Mouse (Mus musculus) forebrain, embryonic 10.5 days (tissue): ENCODE measurements at regions not wholly inside any gene's neighbourhood (a gene's known extent, or its start where the extent isn't known, plus 50 kb on each side); places are given as distances from the start of the nearest gene placed in this dataset.

ENCODE experiments used
- DNase-seq: peaks from one replicate; pipeline ENCODE4 v3.0.0-alpha.2; 2017; ENCODE audit warnings: low spot score; ENCODE audit errors: extremely low spot score
- H3K27ac ChIP-seq: fragments of 300-500 bp; sonication (generic); 2 replicates; pipeline ENCODE4 v1.5.1; 2016; ENCODE audit warnings: mild to moderate bottlenecking
- H3K27me3 ChIP-seq: fragments of 300-500 bp; sonication (generic); 2 replicates; pipeline ENCODE4 v1.6.1; 2016; ENCODE audit warnings: mild to moderate bottlenecking; ENCODE audit not compliant: poor library complexity, severe bottlenecking
- H3K36me3 ChIP-seq: fragments of 300-500 bp; sonication (generic); replicated peaks from 2 replicates; pipeline ENCODE4 v1.6.1; 2016; ENCODE audit warnings: mild to moderate bottlenecking, moderate library complexity
- H3K4me1 ChIP-seq: fragments of 300-500 bp; sonication (generic); 2 replicates; pipeline ENCODE4 v1.6.1; 2016
- H3K4me3 ChIP-seq: fragments of 300-500 bp; sonication (generic); 2 replicates; pipeline ENCODE4 v1.5.1; 2016; ENCODE audit warnings: mild to moderate bottlenecking, moderate library complexity
- H3K9me3 ChIP-seq: fragments of 300-500 bp; sonication (generic); 2 replicates; pipeline ENCODE4 v1.6.1; 2016; ENCODE audit warnings: mild to moderate bottlenecking, moderate library complexity
- WGBS: fragments of 180-500 bp; shearing (Covaris S2); methylation state at CpG from one replicate; pipeline ENCODE4 v1.1.7; 2016; 5-methylcytosine and 5-hydroxymethylcytosine counted together

- no peaks in the 10 kb centered on the region for H3K36me3 ChIP-seq
- H3K27ac ChIP-seq: no peak overlapping the region
- no peak for DNase-seq
- peaks cover 24% of the 10 kb centered on the region for H3K4me1 ChIP-seq
- H3K4me3 ChIP-seq: no peak overlapping the region
- peaks cover 7% of the 10 kb centered on the region for H3K9me3 ChIP-seq
- 93% methylated on average over 12 of the region's 12 CpGs for WGBS
- H3K27me3 ChIP-seq: peaks cover 53% of the 10 kb centered on the region
These were observed 108.9 kb downstream of the Gm9376 start for GRCm38 (mm10) chr14:118375641-118376040.

DNA sequence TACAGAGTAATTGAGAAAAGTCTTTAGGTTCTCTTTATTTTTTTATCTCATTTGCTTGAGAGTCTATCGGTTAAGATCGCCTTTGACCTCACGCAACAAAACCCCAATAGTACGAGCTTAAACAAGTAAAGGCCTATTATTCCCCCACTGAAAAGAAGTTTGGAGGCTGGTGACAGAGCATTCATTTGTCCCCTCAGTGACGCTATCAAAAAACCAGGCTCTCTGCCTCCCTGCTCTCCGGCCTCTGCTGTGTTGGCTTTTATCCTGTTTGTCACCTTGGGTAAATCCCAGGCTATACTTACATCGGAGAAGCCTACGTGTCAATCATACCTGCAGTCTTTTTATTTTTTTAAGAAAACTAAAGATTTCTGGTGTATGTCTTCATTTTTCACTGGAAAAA is 112.9 kb downstream of the Gm9376 start:
- no peak overlapping the region for H3K4me3 ChIP-seq
- no peak for DNase-seq
- WGBS: 42% methylated on average over 8 of the region's 8 CpGs
- no peaks in the 10 kb centered on the region for H3K36me3 ChIP-seq
- H3K27me3 ChIP-seq: peaks cover 44% of the 10 kb centered on the region
- H3K9me3 ChIP-seq: peaks cover 7% of the 10 kb centered on the region
- no peak overlapping the region for H3K27ac ChIP-seq
- peaks cover 33% of the 10 kb centered on the region for H3K4me1 ChIP-seq

DNA sequence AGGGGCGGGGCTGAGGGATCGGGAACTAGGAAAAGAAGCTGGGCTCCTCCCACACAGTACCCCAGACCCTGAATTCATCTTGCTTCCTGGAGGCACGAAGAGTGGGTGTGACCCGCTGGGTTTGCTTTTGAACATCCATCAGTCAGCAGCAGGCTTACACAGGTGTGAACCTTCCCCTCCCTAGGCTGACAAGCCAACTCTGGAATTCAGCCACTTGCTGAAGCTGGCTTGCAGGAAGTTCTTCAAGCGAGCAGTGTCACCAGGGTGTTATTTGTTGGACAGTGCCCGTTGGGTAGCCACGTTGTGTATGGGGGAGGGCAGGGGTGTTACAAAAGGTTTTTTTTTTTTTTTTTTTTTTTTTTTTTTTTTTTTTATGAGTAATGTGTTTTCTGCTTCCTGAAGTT is 118.8 kb downstream of the Gm9376 start:
- peak overlapping the region; percentile 12; the same call in 1 of the 2 replicates for H3K4me3 ChIP-seq
- peaks cover 34% of the 10 kb centered on the region for H3K27me3 ChIP-seq
- H3K36me3 ChIP-seq: no peaks in the 10 kb centered on the region
- H3K9me3 ChIP-seq: no peaks in the 10 kb centered on the region
- WGBS: 28% methylated on average over 7 of the region's 7 CpGs
- DNase-seq: no peak
- no peak overlapping the region for H3K27ac ChIP-seq
- H3K4me1 ChIP-seq: peaks cover 21% of the 10 kb centered on the region

- peaks cover 43% of the 10 kb centered on the region for H3K27me3 ChIP-seq
- no peaks in the 10 kb centered on the region for H3K9me3 ChIP-seq
- H3K36me3 ChIP-seq: no peaks in the 10 kb centered on the region
- H3K27ac ChIP-seq: no peak overlapping the region
- DNase-seq: no peak
- 93% methylated on average over 15 of the region's 15 CpGs for WGBS
- peaks cover 21% of the 10 kb centered on the region for H3K4me1 ChIP-seq
- H3K4me3 ChIP-seq: no peak overlapping the region
These were observed 121.3 kb downstream of the Gm9376 start for GRCm38 (mm10) chr14:118388061-118388460.

GRCm38 (mm10) chr14:118390790-118391189 is 124.0 kb downstream of the Gm9376 start:
- Histone ChIP-seq H3K9me3 (no peaks in the 10 kb centered on the region), H3K4me1 (peaks cover 11% of the 10 kb centered on the region), H3K27ac (no peak overlapping the region), H3K27me3 (peaks cover 43% of the 10 kb centered on the region), H3K4me3 (no peak overlapping the region), H3K36me3 (no peaks in the 10 kb centered on the region)
- DNase-seq: no peak
- whole genome bisulfite sequencing: 75% methylated on average over 3 of the region's 3 CpGs

- 93% methylated on average over 5 of the region's 5 CpGs for WGBS
- Histone ChIP-seq H3K9me3 (no peaks in the 10 kb centered on the region), H3K4me1 (peaks cover 11% of the 10 kb centered on the region), H3K27me3 (peaks cover 37% of the 10 kb centered on the region), H3K4me3 (no peak overlapping the region), H3K36me3 (no peaks in the 10 kb centered on the region), H3K27ac (no peak overlapping the region)
- no peak for DNase-seq
These were observed 124.8 kb downstream of the Gm9376 start for GRCm38 (mm10) chr14:118391561-118391960.

- no peak overlapping the region for H3K4me3 ChIP-seq
- H3K4me1 ChIP-seq: peaks cover 11% of the 10 kb centered on the region
- H3K27ac ChIP-seq: no peak overlapping the region
- H3K36me3 ChIP-seq: no peaks in the 10 kb centered on the region
- peaks cover 34% of the 10 kb centered on the region for H3K27me3 ChIP-seq
- no peak for DNase-seq
- WGBS: 73% methylated on average over 6 of the region's 6 CpGs
- H3K9me3 ChIP-seq: no peaks in the 10 kb centered on the region
These were observed 126.9 kb downstream of the Gm9376 start for GRCm38 (mm10) chr14:118393676-118394075.

DNA sequence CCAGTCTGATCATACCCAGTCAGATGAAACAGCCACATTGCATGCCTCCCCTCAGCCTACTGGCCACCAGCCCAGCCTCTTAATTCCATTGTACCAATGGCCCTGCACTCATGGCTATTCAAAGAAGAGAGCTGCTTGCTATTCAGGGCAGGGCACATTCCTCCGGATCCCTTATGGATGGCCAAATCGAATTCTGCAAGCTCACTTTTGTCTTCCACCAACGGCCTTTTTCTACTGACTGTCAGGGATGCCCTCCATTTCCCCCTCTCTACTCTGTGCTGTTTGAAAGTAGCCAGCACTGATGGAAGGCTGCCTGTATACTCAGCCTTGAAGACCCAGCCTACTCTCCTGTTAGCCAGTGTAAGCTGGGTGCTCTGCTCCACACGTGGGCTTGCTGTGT is 147.5 kb downstream of the Gm9376 start:
- H3K4me3 ChIP-seq: no peak overlapping the region
- WGBS: 45% methylated on average over 4 of the region's 4 CpGs
- H3K27me3 ChIP-seq: peaks cover 79% of the 10 kb centered on the region
- peaks cover 17% of the 10 kb centered on the region for H3K9me3 ChIP-seq
- H3K36me3 ChIP-seq: no peaks in the 10 kb centered on the region
- H3K27ac ChIP-seq: no peak overlapping the region
- peaks cover 39% of the 10 kb centered on the region for H3K4me1 ChIP-seq
- no peak for DNase-seq

DNA sequence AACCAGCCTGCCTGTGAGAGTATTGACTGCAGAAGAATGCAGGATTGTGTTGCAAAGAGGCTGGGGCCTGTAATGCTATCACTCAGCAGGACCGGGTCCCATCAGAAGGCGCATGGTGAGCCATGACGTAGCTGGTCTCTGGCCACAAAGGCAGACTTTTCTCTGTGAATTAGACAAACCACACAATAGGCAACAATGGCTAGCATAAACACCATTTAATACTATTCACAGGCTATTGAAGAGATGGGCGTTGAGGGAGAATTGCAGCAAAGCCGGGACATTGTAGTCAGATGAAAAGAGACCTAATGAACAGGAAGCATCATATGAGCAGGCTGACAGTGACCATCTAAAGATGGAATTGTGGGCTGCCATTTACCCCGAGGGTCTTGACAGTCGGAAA is 149.4 kb downstream of the Gm9376 start:
- Histone ChIP-seq H3K9me3 (peaks cover 35% of the 10 kb centered on the region), H3K4me1 (peaks cover 39% of the 10 kb centered on the region), H3K36me3 (peaks cover 7% of the 10 kb centered on the region), H3K27ac (no peak overlapping the region), H3K4me3 (peak overlapping the region; percentile 7; the same call in 1 of the 2 replicates), H3K27me3 (peaks cover 95% of the 10 kb centered on the region)
- WGBS: 13% methylated on average over 7 of the region's 7 CpGs
- peak; percentile 59 for DNase-seq

GRCm38 (mm10) chr14:118419442-118420193 is 152.9 kb downstream of the Gm9376 start:
- Histone ChIP-seq H3K27me3 (peaks cover 97% of the 10 kb centered on the region), H3K27ac (no peak overlapping the region), H3K9me3 (peaks cover 35% of the 10 kb centered on the region), H3K36me3 (peaks cover 7% of the 10 kb centered on the region), H3K4me3 (no peak overlapping the region), H3K4me1 (peaks cover 43% of the 10 kb centered on the region)
- DNase-seq: no peak
- WGBS: 87% methylated on average over 12 of the region's 12 CpGs

GRCm38 (mm10) chr14:118422351-118423001 is 155.7 kb downstream of the Gm9376 start:
- peaks cover 29% of the 10 kb centered on the region for H3K9me3 ChIP-seq
- H3K4me3 ChIP-seq: peak overlapping the region; percentile 46
- H3K4me1 ChIP-seq: peaks cover 37% of the 10 kb centered on the region
- H3K36me3 ChIP-seq: peaks cover 7% of the 10 kb centered on the region
- H3K27me3 ChIP-seq: peaks cover 92% of the 10 kb centered on the region
- peak overlapping the region; percentile 81 for H3K27ac ChIP-seq
- peak; percentile 44 for DNase-seq
- WGBS: under 1% methylated on average over 17 of the region's 17 CpGs

GRCm38 (mm10) chr14:118423269-118423668 is 156.5 kb downstream of the Gm9376 start:
- Histone ChIP-seq H3K4me3 (no peak overlapping the region; the same call in 1 of the 2 replicates), H3K27ac (peak overlapping the region; percentile 81; the same call in 1 of the 2 replicates), H3K27me3 (peaks cover 92% of the 10 kb centered on the region), H3K36me3 (peaks cover 7% of the 10 kb centered on the region), H3K4me1 (peaks cover 41% of the 10 kb centered on the region), H3K9me3 (peaks cover 24% of the 10 kb centered on the region)
- WGBS: 3% methylated on average over 9 of the region's 9 CpGs
- DNase-seq: no peak

- Histone ChIP-seq H3K36me3 (no peaks in the 10 kb centered on the region), H3K4me1 (peaks cover 41% of the 10 kb centered on the region), H3K9me3 (no peaks in the 10 kb centered on the region), H3K27me3 (peaks cover 71% of the 10 kb centered on the region), H3K4me3 (no peak overlapping the region), H3K27ac (no peak overlapping the region)
- DNase-seq: no peak
- WGBS: 87% methylated on average over 3 of the region's 3 CpGs
These were observed 159.8 kb downstream of the Gm9376 start for GRCm38 (mm10) chr14:118426562-118426961.
